Mouse (Mus musculus) limb, embryonic 10.5 days (tissue): ENCODE measurements around the gene Shisal1. TPM values are rescaled to one million over a fixed set of nuclear protein-coding genes. Genes with fewer than 3 reads are reported as not detected.

ENCODE experiments used
- DNase-seq: peaks from one replicate; pipeline ENCODE4 v3.0.0-alpha.2; 2017; ENCODE audit warnings: low spot score
- H3K27ac ChIP-seq: fragments of 300-500 bp; sonication (generic); 2 replicates; pipeline ENCODE4 v1.5.1; 2016; ENCODE audit warnings: mild to moderate bottlenecking
- H3K27me3 ChIP-seq: fragments of 300-500 bp; sonication (generic); 2 replicates; pipeline ENCODE4 v1.6.1; 2016; ENCODE audit warnings: low read depth, mild to moderate bottlenecking; ENCODE audit not compliant: poor library complexity, severe bottlenecking
- H3K36me3 ChIP-seq: fragments of 300-500 bp; sonication (generic); 2 replicates; pipeline ENCODE4 v1.6.1; 2016; ENCODE audit warnings: mild to moderate bottlenecking, moderate library complexity
- H3K4me1 ChIP-seq: fragments of 300-500 bp; sonication (generic); 2 replicates; pipeline ENCODE4 v1.6.1; 2016
- H3K4me3 ChIP-seq: fragments of 300-500 bp; sonication (generic); 2 replicates; pipeline ENCODE4 v1.5.1; 2016; ENCODE audit warnings: mild to moderate bottlenecking, moderate library complexity
- H3K9me3 ChIP-seq: fragments of 300-500 bp; sonication (generic); replicated peaks from 2 replicates; pipeline ENCODE4 v1.6.1; 2016; ENCODE audit warnings: mild to moderate bottlenecking
- WGBS: fragments of 180-500 bp; shearing (Covaris S2); methylation state at CpG from one replicate; pipeline ENCODE4 v1.1.7; 2016; 5-methylcytosine and 5-hydroxymethylcytosine counted together
- polyA plus RNA-seq: library from polyadenylated mRNA; unstranded; fragments of >200 nt; fragmentation: Nextera tagmentation; extraction: Ambion mirVana; gene quantifications from 2 replicates; pipeline ENCODE4 v1.2.1, GENCODE M21; 2016

Gene Shisal1
- polyA plus RNA-seq, 1 experiment from 2014 or later: 0.73 TPM

DNA sequence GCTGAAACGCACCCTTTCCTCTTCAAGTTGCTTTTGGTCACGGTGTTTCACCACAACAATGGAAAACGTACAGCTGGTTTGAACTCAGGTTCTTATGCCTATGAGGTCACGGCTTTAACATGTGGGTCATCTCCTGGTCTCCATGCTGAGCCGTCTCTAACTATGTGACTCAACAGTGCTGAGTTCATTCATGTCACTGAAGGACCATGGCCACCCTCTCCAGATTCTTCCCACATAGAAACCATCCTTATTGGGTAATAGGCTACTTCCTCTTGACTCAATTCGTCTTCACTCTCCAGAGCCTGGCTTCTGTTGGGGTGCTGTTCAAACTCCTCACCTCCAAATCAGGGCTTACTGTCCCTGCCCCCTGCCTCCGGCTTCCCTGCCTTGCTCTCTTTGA, 95.6 kb downstream of the Shisal1 start:
- DNase-seq: no peak
- H3K4me3 ChIP-seq: no peak overlapping the region
- WGBS: 89% methylated on average over 7 of the region's 7 CpGs
- H3K4me1 ChIP-seq: peaks cover 21% of the 10 kb centered on the region
- H3K9me3 ChIP-seq: no peaks in the 10 kb centered on the region
- no peaks in the 10 kb centered on the region for H3K27me3 ChIP-seq
- H3K27ac ChIP-seq: 0 out of 2 replicates have a peak overlapping the region, but pooled peaks have one; percentile 57
- H3K36me3 ChIP-seq: no peaks in the 10 kb centered on the region

DNA sequence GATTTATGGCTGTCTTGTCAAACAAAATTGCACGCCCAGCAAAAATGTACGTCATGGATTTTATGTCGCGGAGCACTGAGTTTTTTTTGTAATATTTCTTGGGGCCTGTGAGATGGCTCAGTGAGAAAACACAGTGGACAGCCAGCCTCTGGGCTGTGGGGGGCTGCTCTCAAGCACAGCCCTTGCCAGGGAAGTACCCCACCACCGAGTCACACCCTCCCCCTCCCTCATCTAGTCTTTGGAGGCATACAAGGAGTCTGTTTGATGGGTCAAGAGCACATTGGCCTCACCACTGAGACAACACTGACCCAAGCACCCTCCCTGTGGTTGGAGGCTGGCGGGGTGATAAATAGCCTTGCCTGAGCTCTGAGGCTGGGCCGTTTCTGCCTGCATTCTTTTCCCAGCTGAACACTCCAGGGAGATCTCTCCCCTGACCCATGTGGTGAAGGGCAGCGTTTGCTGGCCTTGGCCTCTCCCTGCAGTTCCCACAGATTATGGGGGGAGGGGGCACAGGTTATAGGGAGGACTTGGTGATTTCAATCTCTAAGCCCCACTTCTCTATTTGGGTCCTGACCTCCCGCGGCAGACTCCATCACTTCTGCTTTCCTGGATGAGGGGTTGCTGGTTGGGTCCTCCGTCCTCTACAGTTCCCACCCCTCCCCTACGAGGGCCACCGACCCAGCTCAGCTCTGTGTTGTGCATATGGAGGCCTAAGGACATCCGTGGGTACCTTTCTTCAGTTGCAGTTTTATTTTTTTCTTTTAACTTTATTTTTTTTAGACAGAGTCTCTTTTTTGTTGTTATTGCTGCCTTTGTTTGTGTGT, 96.8 kb downstream of the Shisal1 start:
- no peaks in the 10 kb centered on the region for H3K9me3 ChIP-seq
- peaks cover 24% of the 10 kb centered on the region for H3K4me1 ChIP-seq
- H3K27ac ChIP-seq: no peak overlapping the region
- no peak overlapping the region for H3K4me3 ChIP-seq
- WGBS: 59% methylated on average over 14 of the region's 14 CpGs
- H3K36me3 ChIP-seq: no peaks in the 10 kb centered on the region
- no peaks in the 10 kb centered on the region for H3K27me3 ChIP-seq
- no peak for DNase-seq

DNA sequence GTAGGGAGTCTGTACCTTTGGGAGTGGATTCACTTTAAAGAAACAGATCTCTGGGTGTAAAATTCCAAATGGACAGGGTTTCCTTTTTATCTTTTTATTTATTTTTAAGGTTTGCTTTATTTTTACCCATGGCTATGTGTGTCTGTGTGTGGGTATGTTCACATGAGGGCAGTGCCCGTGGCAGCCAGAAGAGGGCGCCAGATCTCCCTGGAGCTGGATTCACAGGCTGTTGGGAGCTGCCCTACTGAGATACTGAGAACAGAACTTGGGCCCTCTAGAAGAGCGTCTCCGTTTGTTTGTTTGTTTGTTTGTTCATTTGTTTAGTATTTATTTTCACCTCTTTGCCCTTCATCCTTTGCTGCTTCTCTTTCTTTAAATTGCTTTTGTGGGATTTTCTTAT, 98.1 kb downstream of the Shisal1 start:
- WGBS: 90% methylated on average over 4 of the region's 4 CpGs
- DNase-seq: peak; percentile 42
- no peak overlapping the region for H3K4me3 ChIP-seq
- H3K9me3 ChIP-seq: no peaks in the 10 kb centered on the region
- H3K36me3 ChIP-seq: no peaks in the 10 kb centered on the region
- no peak overlapping the region for H3K27ac ChIP-seq
- H3K4me1 ChIP-seq: peaks cover 36% of the 10 kb centered on the region
- no peaks in the 10 kb centered on the region for H3K27me3 ChIP-seq

DNA sequence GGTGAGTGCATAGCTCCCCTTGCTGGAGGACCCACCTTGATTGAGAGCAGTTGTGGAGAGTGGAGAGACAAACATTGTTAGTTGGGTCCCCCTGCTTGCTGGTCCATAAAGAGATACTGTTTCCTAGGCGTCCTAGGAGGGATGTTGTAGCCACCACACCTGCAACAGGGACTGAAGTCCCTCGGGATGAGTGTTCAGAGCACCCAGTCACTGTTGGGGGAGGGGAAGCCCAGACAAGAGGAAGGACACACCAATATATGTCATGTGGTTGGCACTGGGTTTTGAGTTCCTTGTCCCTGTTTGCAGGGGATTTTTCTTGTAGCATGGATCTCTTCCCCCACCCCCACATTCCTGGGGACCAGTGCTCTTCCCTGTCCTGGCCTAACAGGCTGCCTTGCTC, 106.0 kb downstream of the Shisal1 start:
- no peak overlapping the region for H3K4me3 ChIP-seq
- WGBS: 76% methylated on average over 2 of the region's 2 CpGs
- H3K27me3 ChIP-seq: no peaks in the 10 kb centered on the region
- peaks cover 25% of the 10 kb centered on the region for H3K4me1 ChIP-seq
- H3K27ac ChIP-seq: no peak overlapping the region
- H3K36me3 ChIP-seq: no peaks in the 10 kb centered on the region
- no peak for DNase-seq
- H3K9me3 ChIP-seq: no peaks in the 10 kb centered on the region

DNA sequence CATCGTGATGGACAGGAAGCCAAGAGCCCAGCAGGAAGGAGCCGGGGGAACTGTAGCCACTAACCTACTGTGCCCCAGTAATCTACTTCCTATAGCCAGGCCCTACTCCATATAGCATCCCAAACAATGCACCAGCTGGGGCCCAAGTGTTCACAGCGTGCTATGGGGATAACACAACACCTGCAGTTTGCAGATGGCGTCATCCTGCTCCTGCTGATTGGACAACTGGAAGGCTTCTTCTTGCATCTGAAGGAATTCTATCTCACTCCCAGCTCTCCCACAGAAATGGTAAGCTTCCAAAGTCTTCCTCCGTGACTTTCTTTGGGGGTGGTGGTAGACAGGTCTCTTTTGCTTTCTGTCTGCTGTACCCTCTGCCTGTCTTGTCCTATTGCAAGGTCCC, 109.3 kb downstream of the Shisal1 start:
- Histone ChIP-seq H3K27me3 (no peaks in the 10 kb centered on the region), H3K4me3 (no peak overlapping the region), H3K9me3 (no peaks in the 10 kb centered on the region), H3K4me1 (peaks cover 10% of the 10 kb centered on the region), H3K36me3 (no peaks in the 10 kb centered on the region), H3K27ac (no peak overlapping the region)
- 84% methylated on average over 5 of the region's 5 CpGs for WGBS
- no peak for DNase-seq

DNA sequence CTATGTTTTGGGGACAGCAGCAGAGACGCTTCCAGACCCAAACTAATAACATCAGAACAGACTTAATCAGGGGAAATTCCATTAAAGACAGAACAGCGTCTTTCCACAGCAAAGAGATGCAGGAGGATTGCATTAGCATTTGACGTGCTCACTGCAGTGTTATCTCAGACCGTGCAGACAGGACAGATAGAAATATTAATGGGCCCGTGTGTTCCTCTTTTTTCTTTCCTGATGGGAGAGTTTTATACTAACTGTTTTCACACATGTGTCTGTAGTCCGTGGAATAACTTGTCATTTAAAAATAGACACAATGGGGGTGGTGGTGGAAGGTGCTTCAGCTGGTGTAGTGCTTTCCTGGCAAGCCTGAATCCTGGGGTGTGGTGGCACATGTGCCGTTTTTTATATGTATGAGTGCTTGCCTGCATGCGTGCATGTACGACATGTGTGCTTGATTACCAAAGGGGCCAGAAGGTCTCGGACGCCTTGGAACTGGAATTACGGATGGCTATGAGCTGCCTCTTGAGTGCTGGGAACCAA, 110.5 kb downstream of the Shisal1 start:
- 63% methylated on average over 12 of the region's 12 CpGs for WGBS
- Histone ChIP-seq H3K9me3 (no peaks in the 10 kb centered on the region), H3K27ac (no peak overlapping the region), H3K4me3 (no peak overlapping the region), H3K36me3 (no peaks in the 10 kb centered on the region), H3K4me1 (peaks cover 16% of the 10 kb centered on the region), H3K27me3 (no peaks in the 10 kb centered on the region)
- no peak for DNase-seq

DNA sequence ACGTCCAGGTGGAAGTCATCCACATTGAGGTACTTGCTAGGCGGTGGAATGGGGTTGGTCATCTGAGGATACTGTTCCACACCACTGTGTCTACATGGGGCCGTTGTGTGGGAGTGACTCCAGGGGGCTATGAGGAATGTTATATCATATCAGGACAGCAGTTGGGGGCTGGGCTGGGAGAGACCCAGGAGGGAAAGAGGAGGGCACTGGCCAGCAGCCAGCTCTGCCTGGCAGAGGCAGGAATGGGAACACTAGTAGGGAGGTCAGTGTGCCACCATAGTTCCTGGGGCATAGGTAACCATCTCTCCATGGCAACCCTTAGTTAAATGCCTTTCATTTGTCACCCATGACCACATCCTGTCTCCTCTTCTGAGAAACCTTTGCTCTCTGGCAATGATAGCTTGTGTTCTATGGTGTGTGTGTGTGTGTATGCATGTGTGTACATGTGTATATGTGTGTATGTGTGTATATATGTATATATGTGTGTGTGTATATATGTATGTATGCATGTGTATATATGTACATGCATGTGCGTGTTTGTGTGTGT, 115.8 kb downstream of the Shisal1 start:
- Histone ChIP-seq H3K9me3 (no peaks in the 10 kb centered on the region), H3K27me3 (no peaks in the 10 kb centered on the region), H3K27ac (no peak overlapping the region), H3K36me3 (no peaks in the 10 kb centered on the region), H3K4me3 (no peak overlapping the region), H3K4me1 (peaks cover 11% of the 10 kb centered on the region)
- 86% methylated on average over 4 of the region's 4 CpGs for WGBS
- no peak for DNase-seq

DNA sequence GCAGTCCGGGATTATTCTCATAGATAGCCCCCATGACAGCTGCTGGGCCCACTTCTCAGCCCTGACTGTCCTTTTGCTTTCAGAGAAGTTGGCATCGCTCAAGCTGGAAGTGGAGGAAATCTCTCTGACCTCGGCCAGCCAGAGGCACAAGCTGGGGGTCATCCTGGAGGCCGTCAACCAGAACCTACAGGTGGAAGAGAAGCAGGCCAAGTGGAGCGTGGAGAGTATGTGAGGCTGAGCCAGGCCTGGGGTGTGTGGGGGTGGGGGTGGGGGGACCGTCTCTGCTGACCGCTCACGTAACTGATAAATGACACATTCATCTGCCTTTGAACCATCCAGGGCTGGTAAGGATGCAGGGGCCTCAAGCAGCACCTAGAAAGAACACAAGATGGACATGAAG, 117.0 kb downstream of the Shisal1 start:
- H3K27ac ChIP-seq: no peak overlapping the region

More for the DNA sequence above, 117.0 kb downstream of the Shisal1 start:
- 85% methylated on average over 8 of the region's 8 CpGs for WGBS
- Histone ChIP-seq H3K36me3 (no peaks in the 10 kb centered on the region), H3K4me3 (no peak overlapping the region), H3K9me3 (no peaks in the 10 kb centered on the region), H3K4me1 (peaks cover 21% of the 10 kb centered on the region), H3K27me3 (no peaks in the 10 kb centered on the region)
- DNase-seq: no peak

Other genes starting within 250 kb of the Shisal1 start
- gene Parvb, start 215.1 kb downstream of the Shisal1 start, polyA plus RNA-seq: 9.0 and 11.0 TPM in 2 replicates
- gene Parvg, start 123.1 kb downstream of the Shisal1 start, polyA plus RNA-seq: 0.72 and 0.75 TPM in 2 replicates
- 18.7 and 27.1 TPM in 2 replicates for gene Rtl6, start 110.7 kb upstream of the Shisal1 start, polyA plus RNA-seq
- 16.3 and 16.5 TPM in 2 replicates for gene Prr5, start 222.5 kb upstream of the Shisal1 start, polyA plus RNA-seq